ENCODE assay signal across 14 mouse cellular contexts in the genomic region with DNA sequence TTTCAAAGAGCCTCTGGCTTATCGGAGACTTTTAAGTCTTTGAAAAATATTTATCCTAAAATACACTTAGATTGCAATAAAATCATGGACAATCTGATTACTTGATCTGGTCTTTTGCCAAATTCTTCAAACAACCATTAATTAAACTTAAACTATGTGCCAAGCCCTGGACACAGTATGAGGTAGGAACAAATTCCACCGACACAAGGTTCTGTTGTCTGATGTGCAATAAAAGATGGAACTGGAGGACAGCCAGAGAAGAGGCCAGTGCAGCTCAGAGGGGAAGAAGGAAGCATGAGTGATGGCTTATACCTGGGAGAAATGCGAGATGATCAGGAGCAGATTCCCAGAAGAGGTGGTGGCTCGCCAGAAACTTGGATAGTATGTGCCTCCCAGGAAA.
"Had no signal": no experiment of that assay in that cellular context is flagged by ENCODE, and none has a peak within 500 bp of the region (broad histone marks: within the 10 kb centered on the region; RNA-seq: fewer than 3 reads in every experiment).

No protein-coding gene starts in this region.

- H3K27me3 ChIP-seq: kidney, embryonic 15.5 days; limb, embryonic 15.5 days; liver, embryonic 12.5 days; neural tube, embryonic 15.5 days had no signal

- DNase-seq: lung, embryonic 14.5 days; lung, postnatal 10 days; lung, postnatal 4 days; midbrain, embryonic 14.5 days; right cerebral cortex, adult 18-20 months; right cerebral cortex, postnatal 25 days; thymus, postnatal 36 days had no signal

- H3K9ac ChIP-seq: kidney, embryonic 15.5 days; limb, embryonic 15.5 days; liver, embryonic 12.5 days; lung, embryonic 14.5 days; neural tube, embryonic 15.5 days had no signal

- H3K27ac ChIP-seq: kidney, embryonic 15.5 days; left cerebral cortex, adult 2 months; limb, embryonic 15.5 days; liver, embryonic 12.5 days; midbrain, embryonic 10.5 days; neural tube, embryonic 15.5 days had no signal

- H3K4me3 ChIP-seq: kidney, embryonic 15.5 days; left cerebral cortex, adult 2 months; limb, embryonic 15.5 days; liver, embryonic 12.5 days; midbrain, embryonic 10.5 days; myocyte; neural tube, embryonic 15.5 days had no signal

- H3K4me2 ChIP-seq: kidney, embryonic 15.5 days; limb, embryonic 15.5 days; liver, embryonic 12.5 days; lung, embryonic 14.5 days; neural tube, embryonic 15.5 days had no signal

- H3K9me3 ChIP-seq: kidney, embryonic 15.5 days; limb, embryonic 15.5 days; liver, embryonic 12.5 days; midbrain, embryonic 10.5 days; neural tube, embryonic 15.5 days had no signal

- ATAC-seq: liver, embryonic 12.5 days had no signal

- H3K36me3 ChIP-seq: kidney, embryonic 15.5 days; limb, embryonic 15.5 days; liver, embryonic 12.5 days; midbrain, embryonic 10.5 days; neural tube, embryonic 15.5 days had no signal

- H3K4me1 ChIP-seq: kidney, embryonic 15.5 days; limb, embryonic 15.5 days; liver, embryonic 12.5 days; midbrain, embryonic 10.5 days; neural tube, embryonic 15.5 days had no signal
